Mouse (Mus musculus): Measurements from ENCODE around the gene Scrn1. TPM values are rescaled to one million over a fixed set of nuclear protein-coding genes. Genes with fewer than 3 reads are reported as not detected.

Scrn1 gene
- polyA plus RNA-seq, 1 experiment, result 13.5 TPM

DNA sequence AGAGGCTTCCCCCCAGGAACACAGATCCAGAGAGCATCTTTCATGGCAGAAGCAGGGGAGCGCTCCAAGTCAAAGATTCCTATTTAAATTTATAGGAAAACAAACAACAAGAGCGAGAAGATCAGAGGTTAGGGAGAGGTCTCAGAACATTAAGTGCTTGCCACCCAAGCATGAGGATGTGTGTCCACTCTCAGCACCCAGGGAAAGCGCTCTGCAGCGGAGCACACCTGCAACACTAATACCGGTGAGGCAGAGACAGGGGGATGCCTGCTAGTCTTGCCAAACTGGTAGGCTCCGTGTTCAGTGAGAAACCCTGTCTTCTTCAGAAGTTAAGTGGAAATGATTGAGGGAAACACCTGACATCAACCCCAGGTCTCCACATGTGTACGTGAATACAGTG is 26.9 kb downstream of the Scrn1 start:
- TF ChIP-seq GATA1 (IDR thresholded peaks at IDR 0.05; ENCODE audit: borderline replicate concordance, low read length), result no peak
- TF ChIP-seq FLI1 (IDR thresholded peaks at IDR 0.05; ENCODE audit: low read length), result no peak
- peaks cover 37% of the 10 kb centered on the region for H3K27me3 ChIP-seq (replicated peaks)
- H3K36me3 ChIP-seq (replicated peaks; ENCODE audit: low read length), result no peaks in the 10 kb centered on the region
- no peak overlapping the region for H3K4me3 ChIP-seq (replicated peaks)
- H3K9me3 ChIP-seq, result peaks cover 8% of the 10 kb centered on the region
- H3K4me1 ChIP-seq, result peaks cover 10% of the 10 kb centered on the region

DNA sequence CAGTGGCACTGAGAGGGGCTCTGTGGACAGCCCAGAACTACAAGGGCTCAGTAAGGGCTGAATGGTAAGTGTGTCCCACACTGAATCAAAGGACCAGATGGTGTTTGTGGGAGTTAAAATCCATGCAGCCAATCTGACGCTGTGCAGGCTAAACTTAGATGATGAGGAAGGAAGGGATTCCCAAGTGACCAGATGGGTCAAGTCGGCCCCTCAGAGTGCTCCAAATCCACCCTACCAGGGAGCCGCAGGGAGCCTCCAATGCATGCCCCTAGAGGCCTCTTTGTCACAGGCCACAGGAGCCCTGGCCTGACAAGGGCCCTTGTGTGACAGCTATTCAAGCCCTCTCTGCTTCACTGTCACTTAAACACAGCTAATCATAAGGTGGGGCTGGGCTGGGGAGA is 27.5 kb downstream of the Scrn1 start:
- Histone ChIP-seq H3K9me3 (peaks cover 8% of the 10 kb centered on the region), H3K4me3 (replicated peaks) (no peak overlapping the region), H3K36me3 (replicated peaks; ENCODE audit: low read length) (no peaks in the 10 kb centered on the region), H3K4me1 (peaks cover 10% of the 10 kb centered on the region), H3K27me3 (replicated peaks) (peaks cover 40% of the 10 kb centered on the region)
- TF ChIP-seq GATA1 (IDR thresholded peaks at IDR 0.05; ENCODE audit: borderline replicate concordance, low read length), result no peak
- no peak for TF ChIP-seq FLI1 (IDR thresholded peaks at IDR 0.05; ENCODE audit: low read length)

- no peak overlapping the region for H3K4me3 ChIP-seq (replicated peaks)
- H3K4me1 ChIP-seq, result peaks cover 10% of the 10 kb centered on the region
- TF ChIP-seq FLI1 (IDR thresholded peaks at IDR 0.05; ENCODE audit: low read length) (no peak), GATA1 (IDR thresholded peaks at IDR 0.05; ENCODE audit: borderline replicate concordance, low read length) (no peak)
- no peaks in the 10 kb centered on the region for H3K9me3 ChIP-seq
- no peaks in the 10 kb centered on the region for H3K36me3 ChIP-seq (replicated peaks; ENCODE audit: low read length)
- peaks cover 35% of the 10 kb centered on the region for H3K27me3 ChIP-seq (replicated peaks)
Measured at GRCm38 (mm10) chr6:54537053-54537452, 29.2 kb downstream of the Scrn1 start.

GRCm38 (mm10) chr6:54535485-54535884 is 30.8 kb downstream of the Scrn1 start:
- no peaks in the 10 kb centered on the region for H3K9me3 ChIP-seq
- no peak for TF ChIP-seq FLI1 (IDR thresholded peaks at IDR 0.05; ENCODE audit: low read length)
- no peak for TF ChIP-seq GATA1 (IDR thresholded peaks at IDR 0.05; ENCODE audit: borderline replicate concordance, low read length)
- H3K27me3 ChIP-seq (replicated peaks), result peaks cover 31% of the 10 kb centered on the region
- peaks cover 25% of the 10 kb centered on the region for H3K4me1 ChIP-seq
- H3K36me3 ChIP-seq (replicated peaks; ENCODE audit: low read length), result no peaks in the 10 kb centered on the region
- no peak overlapping the region for H3K4me3 ChIP-seq (replicated peaks)

- Histone ChIP-seq H3K9me3 (no peaks in the 10 kb centered on the region), H3K4me3 (replicated peaks) (peak overlapping the region; percentile 73), H3K36me3 (replicated peaks; ENCODE audit: low read length) (no peaks in the 10 kb centered on the region), H3K27me3 (replicated peaks) (peaks cover 26% of the 10 kb centered on the region), H3K4me1 (peaks cover 60% of the 10 kb centered on the region)
- TF ChIP-seq GATA1 (IDR thresholded peaks at IDR 0.05; ENCODE audit: borderline replicate concordance, low read length) (no peak), FLI1 (IDR thresholded peaks at IDR 0.05; ENCODE audit: low read length) (no peak)
Measured at GRCm38 (mm10) chr6:54531048-54531481, 35.2 kb downstream of the Scrn1 start.

DNA sequence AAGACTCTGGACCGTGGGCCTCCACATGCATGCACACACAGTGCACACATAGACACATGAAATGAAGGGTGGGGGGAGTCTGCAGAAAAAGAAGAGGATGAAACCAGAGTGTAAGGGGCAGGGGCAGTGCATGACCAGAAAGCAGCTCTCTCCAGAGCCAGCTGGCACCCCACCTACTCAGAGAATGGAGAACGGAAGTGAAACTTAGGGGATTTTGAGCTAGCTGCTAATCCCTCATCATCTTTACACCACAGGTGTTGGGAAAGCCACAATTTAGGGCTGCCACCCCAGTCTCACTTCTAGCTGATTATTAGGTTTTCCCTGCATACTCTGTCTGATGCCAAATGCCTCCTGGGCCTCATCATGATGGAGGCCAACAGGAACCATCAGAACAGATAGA is 36.1 kb downstream of the Scrn1 start:
- H3K4me1 ChIP-seq, result peaks cover 53% of the 10 kb centered on the region
- H3K27me3 ChIP-seq (replicated peaks), result peaks cover 27% of the 10 kb centered on the region
- no peak for TF ChIP-seq GATA1 (IDR thresholded peaks at IDR 0.05; ENCODE audit: borderline replicate concordance, low read length)
- TF ChIP-seq FLI1 (IDR thresholded peaks at IDR 0.05; ENCODE audit: low read length), result no peak
- no peaks in the 10 kb centered on the region for H3K9me3 ChIP-seq
- H3K4me3 ChIP-seq (replicated peaks), result peak overlapping the region; percentile 54
- H3K36me3 ChIP-seq (replicated peaks; ENCODE audit: low read length), result no peaks in the 10 kb centered on the region

DNA sequence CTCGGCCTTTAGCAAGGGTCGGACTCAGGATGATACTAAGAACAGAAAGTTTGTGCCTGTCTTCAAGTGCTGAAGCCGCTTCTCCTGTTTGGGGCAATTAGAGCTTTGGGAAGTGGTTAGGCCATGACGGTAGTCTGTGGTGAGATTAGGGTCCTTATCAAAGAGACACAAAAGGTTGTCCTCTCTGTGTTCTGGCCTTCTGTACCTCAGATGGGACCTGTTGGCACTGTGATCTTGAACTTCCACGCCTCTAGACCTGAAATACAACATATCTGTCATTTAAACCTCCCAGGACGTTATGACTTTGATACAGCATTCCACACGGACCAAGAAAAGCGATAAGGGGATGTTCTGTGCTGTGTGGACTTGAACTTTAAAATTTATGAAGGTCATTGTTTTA is 37.6 kb downstream of the Scrn1 start:
- TF ChIP-seq FLI1 (IDR thresholded peaks at IDR 0.05; ENCODE audit: low read length) (no peak), GATA1 (IDR thresholded peaks at IDR 0.05; ENCODE audit: borderline replicate concordance, low read length) (no peak; the same call in 2 of the 3 replicates)
- no peaks in the 10 kb centered on the region for H3K9me3 ChIP-seq
- peaks cover 53% of the 10 kb centered on the region for H3K4me1 ChIP-seq
- no peaks in the 10 kb centered on the region for H3K36me3 ChIP-seq (replicated peaks; ENCODE audit: low read length)
- H3K27me3 ChIP-seq (replicated peaks), result peaks cover 29% of the 10 kb centered on the region
- peak overlapping the region; percentile 81 for H3K4me3 ChIP-seq (replicated peaks)

- Histone ChIP-seq H3K27me3 (replicated peaks) (peaks cover 55% of the 10 kb centered on the region), H3K4me1 (peaks cover 4% of the 10 kb centered on the region), H3K9me3 (no peaks in the 10 kb centered on the region), H3K36me3 (replicated peaks; ENCODE audit: low read length) (no peaks in the 10 kb centered on the region), H3K4me3 (replicated peaks) (no peak overlapping the region)
- TF ChIP-seq FLI1 (IDR thresholded peaks at IDR 0.05; ENCODE audit: low read length), result no peak
- no peak for TF ChIP-seq GATA1 (IDR thresholded peaks at IDR 0.05; ENCODE audit: borderline replicate concordance, low read length)
Measured at GRCm38 (mm10) chr6:54518758-54519157, 47.5 kb downstream of the Scrn1 start.

GRCm38 (mm10) chr6:54516512-54517134 is 49.7 kb downstream of the Scrn1 start:
- no peaks in the 10 kb centered on the region for H3K9me3 ChIP-seq
- H3K27me3 ChIP-seq (replicated peaks), result peaks cover 57% of the 10 kb centered on the region
- TF ChIP-seq FLI1 (IDR thresholded peaks at IDR 0.05; ENCODE audit: low read length) (no peak), GATA1 (IDR thresholded peaks at IDR 0.05; ENCODE audit: borderline replicate concordance, low read length) (no peak)
- H3K4me1 ChIP-seq, result peaks cover 4% of the 10 kb centered on the region
- H3K36me3 ChIP-seq (replicated peaks; ENCODE audit: low read length), result no peaks in the 10 kb centered on the region
- no peak overlapping the region for H3K4me3 ChIP-seq (replicated peaks)

DNA sequence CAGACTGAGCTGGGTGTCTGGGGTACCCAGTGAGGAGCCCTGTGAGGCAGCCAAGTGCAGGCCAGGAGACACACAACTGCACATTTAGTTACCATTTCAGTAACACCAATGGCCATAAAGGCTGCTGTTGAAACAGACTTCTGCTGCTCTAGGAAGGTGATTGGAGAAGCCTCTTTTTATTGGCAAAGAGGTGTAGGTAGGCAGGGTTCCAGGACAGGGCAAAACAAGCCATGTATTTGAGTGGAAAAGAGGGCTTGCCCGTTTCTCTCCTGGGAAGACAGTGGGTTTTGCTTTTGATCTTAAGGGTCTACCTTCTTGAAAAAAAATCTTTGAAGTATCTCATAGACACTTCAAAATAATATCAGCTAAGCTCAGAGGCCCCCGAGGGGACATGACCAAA is 54.0 kb downstream of the Scrn1 start:
- no peaks in the 10 kb centered on the region for H3K9me3 ChIP-seq
- H3K4me3 ChIP-seq (replicated peaks), result no peak overlapping the region
- H3K36me3 ChIP-seq (replicated peaks; ENCODE audit: low read length), result no peaks in the 10 kb centered on the region
- no peaks in the 10 kb centered on the region for H3K4me1 ChIP-seq
- TF ChIP-seq FLI1 (IDR thresholded peaks at IDR 0.05; ENCODE audit: low read length) (no peak), GATA1 (IDR thresholded peaks at IDR 0.05; ENCODE audit: borderline replicate concordance, low read length) (no peak)
- H3K27me3 ChIP-seq (replicated peaks), result peaks cover 51% of the 10 kb centered on the region

All from megakaryocyte, embryonic 14.5 days (primary cell).